Mouse (Mus musculus): ENCODE results near the gene Pcsk6. TPM values are rescaled to one million over a fixed set of nuclear protein-coding genes. Genes with fewer than 3 reads are reported as not detected.

Gene Pcsk6
- total RNA-seq, 2 experiments from 2014 or later, result 49.3 to 53.8 TPM

- peak; percentile 26 to 38 for DNase-seq
- intact Hi-C loops (cut with DNase I), result no loop called here
These were observed 232.6 kb downstream of the Pcsk6 start for GRCm38 (mm10) chr7:66094141-66094540.

- no peak for DNase-seq
- intact Hi-C loops (cut with DNase I), result no loop called here
These were observed 237.3 kb downstream of the Pcsk6 start for GRCm38 (mm10) chr7:66098803-66099202.

Other genes starting within 250 kb of the Pcsk6 start
- 10 to 100 TPM; 33.8 to 36.7 TPM for gene Tarsl2, start 216.8 kb upstream of the Pcsk6 start, total RNA-seq (2021)
- 10 to 100 TPM; 18.2 to 19.0 TPM for gene Tm2d3, start 170.6 kb upstream of the Pcsk6 start, total RNA-seq (2021)
- gene Gm45213, start 181.9 kb downstream of the Pcsk6 start, total RNA-seq (2021), result not detected
- gene Snrpa1, start 197.3 kb downstream of the Pcsk6 start, total RNA-seq (2021), result 10 to 100 TPM; 20.1 to 24.0 TPM
- gene Selenos, start 217.9 kb downstream of the Pcsk6 start, total RNA-seq (2021), result 10 to 100 TPM; 35.3 to 37.2 TPM
- gene Chsy1, start 247.8 kb downstream of the Pcsk6 start, total RNA-seq (2021), result 10 to 100 TPM; 12.2 to 16.0 TPM

All from heart, postnatal 36 days (tissue).